Mouse (Mus musculus) E14TG2a.4 (cell line): ENCODE results near the gene Fgf12.

Experiments
- H3K27me3 ChIP-seq: 2 replicates; pipeline ENCODE4 v1.6.1; 2014; ENCODE audit warnings: low read length, control low read depth; ENCODE audit not compliant: insufficient read depth
- H3K36me3 ChIP-seq: 2 replicates; pipeline ENCODE4 v1.6.1; 2014; ENCODE audit warnings: low read length, control low read depth; ENCODE audit not compliant: insufficient read depth
- H3K4me1 ChIP-seq: replicated peaks from 2 replicates; pipeline ENCODE4 v1.6.1; 2014; ENCODE audit warnings: low read depth, low read length, control low read depth
- H3K4me3 ChIP-seq: replicated peaks from 2 replicates; pipeline ENCODE4 v1.5.1; 2014; ENCODE audit warnings: mild to moderate bottlenecking, low read length
- H3K9me3 ChIP-seq: 2 replicates; pipeline ENCODE4 v1.6.1; 2014; ENCODE audit warnings: low read length, control low read depth
- CTCF ChIP-seq: conservative IDR thresholded peaks from 2 replicates; pipeline ENCODE4 v1.5.1; 2014; ENCODE audit warnings: low read length
- NANOG ChIP-seq: IDR thresholded peaks from 2 replicates; pipeline ENCODE4 v1.6.1; 2014; ENCODE audit warnings: borderline replicate concordance, low read length, mixed read lengths
- POU5F1 ChIP-seq: IDR thresholded peaks from 2 replicates; pipeline ENCODE4 v1.6.1; 2014; ENCODE audit warnings: low read length, borderline replicate concordance

Gene Fgf12

GRCm38 (mm10) chr16:28752638-28753118 is at the start of gene Fgf12:
Fgf12 (minus strand) TSS chr16:28753068.
- Histone ChIP-seq H3K27me3 (peaks cover 25% of the 10 kb centered on the region), H3K4me1 (peaks cover 12% of the 10 kb centered on the region), H3K9me3 (no peaks in the 10 kb centered on the region), H3K4me3 (peak within 1 kb of the TSS; percentile 74), H3K36me3 (no peaks in the 10 kb centered on the region)
- TF ChIP-seq NANOG (no peak), CTCF (no peak), POU5F1 (no peak)

DNA sequence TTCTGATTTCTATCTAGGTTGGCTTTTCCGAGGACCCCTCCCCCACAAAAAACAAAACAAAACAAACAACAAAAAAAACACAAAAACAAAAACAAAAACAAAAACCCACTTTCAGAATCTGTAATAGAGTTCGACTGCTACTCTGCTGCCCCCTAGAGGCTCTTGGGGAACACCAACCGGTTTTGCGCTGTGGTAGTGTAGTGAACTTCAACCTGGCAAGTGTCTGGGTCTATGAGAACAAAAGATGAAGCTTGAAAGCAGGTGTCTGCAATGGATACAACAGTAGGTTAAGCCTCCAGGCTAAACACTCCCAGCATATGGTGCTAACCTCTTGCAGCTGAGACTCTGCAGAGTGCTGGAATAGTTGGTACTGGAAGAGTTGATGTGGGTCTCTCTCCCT is 40.2 kb upstream of the Fgf12 start:
- Histone ChIP-seq H3K27me3 (no peaks in the 10 kb centered on the region), H3K9me3 (peaks cover 3% of the 10 kb centered on the region; the same call in 1 of the 2 replicates), H3K4me3 (no peak overlapping the region), H3K4me1 (no peaks in the 10 kb centered on the region), H3K36me3 (no peaks in the 10 kb centered on the region)
- no peak for TF ChIP-seq POU5F1
- peak; percentile 71 for TF ChIP-seq CTCF

DNA sequence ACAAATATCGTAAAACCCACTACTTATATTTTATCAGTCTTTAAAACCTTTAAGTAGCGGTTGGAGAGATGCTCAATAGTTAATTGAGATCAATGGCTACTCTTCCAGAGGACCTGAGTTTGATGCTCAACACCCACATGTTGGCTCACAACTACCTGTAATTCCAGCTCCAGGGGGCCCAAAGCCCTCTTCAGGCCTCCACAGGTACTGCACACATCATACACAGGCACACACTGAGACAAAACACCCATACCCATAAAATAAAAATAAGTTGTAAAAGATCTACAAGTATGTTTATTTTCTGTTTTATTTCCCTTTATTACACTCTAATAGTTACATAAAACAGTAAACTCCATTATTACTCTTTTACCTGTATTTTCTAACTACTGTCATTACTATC is 17.4 kb upstream of the Fgf12 start:
- Histone ChIP-seq H3K4me1 (no peaks in the 10 kb centered on the region), H3K4me3 (no peak overlapping the region), H3K27me3 (no peaks in the 10 kb centered on the region), H3K36me3 (no peaks in the 10 kb centered on the region), H3K9me3 (no peaks in the 10 kb centered on the region)
- TF ChIP-seq CTCF, result peak; percentile 61
- TF ChIP-seq NANOG, result no peak

GRCm38 (mm10) chr16:28761417-28761976 is 8.6 kb upstream of the Fgf12 start:
- no peaks in the 10 kb centered on the region for H3K9me3 ChIP-seq
- H3K4me3 ChIP-seq, result no peak overlapping the region
- 0 out of 2 replicates have a peak, but pooled peaks cover 4% of the 10 kb centered on the region for H3K27me3 ChIP-seq
- no peaks in the 10 kb centered on the region for H3K4me1 ChIP-seq
- no peaks in the 10 kb centered on the region for H3K36me3 ChIP-seq
- TF ChIP-seq CTCF (no peak), NANOG (no peak), POU5F1 (no peak)

- Histone ChIP-seq H3K4me1 (peaks cover 12% of the 10 kb centered on the region), H3K9me3 (no peaks in the 10 kb centered on the region), H3K4me3 (peak overlapping the region; percentile 74), H3K36me3 (no peaks in the 10 kb centered on the region), H3K27me3 (peaks cover 25% of the 10 kb centered on the region)
- no peak for TF ChIP-seq POU5F1
- TF ChIP-seq NANOG, result no peak
- TF ChIP-seq CTCF, result no peak
Observed at GRCm38 (mm10) chr16:28753124-28753917, 453 bp upstream of the Fgf12 start.

DNA sequence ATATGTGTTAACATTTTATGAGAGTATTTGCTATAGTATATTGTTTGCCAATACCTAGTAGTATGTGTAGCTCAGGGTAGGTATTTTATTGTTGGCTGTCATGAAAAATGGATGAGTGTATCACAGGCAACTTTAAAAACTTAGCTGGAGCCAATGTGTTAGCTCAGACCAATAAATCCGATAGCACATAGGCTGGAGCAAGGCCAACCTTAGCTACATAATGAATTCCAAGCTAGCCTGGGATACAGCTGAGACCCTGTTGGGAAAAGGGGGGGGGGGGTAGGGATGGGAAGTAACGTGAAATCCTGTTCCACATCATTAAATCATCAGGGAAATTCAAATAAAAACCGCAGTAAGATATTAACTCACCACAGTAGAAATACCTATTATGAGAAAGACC is 18.4 kb downstream of the Fgf12 start:
- H3K9me3 ChIP-seq, result no peaks in the 10 kb centered on the region
- H3K27me3 ChIP-seq, result no peaks in the 10 kb centered on the region
- no peak overlapping the region for H3K4me3 ChIP-seq
- H3K4me1 ChIP-seq, result no peaks in the 10 kb centered on the region
- TF ChIP-seq CTCF (no peak), POU5F1 (no peak), NANOG (no peak)
- H3K36me3 ChIP-seq, result no peaks in the 10 kb centered on the region

- no peaks in the 10 kb centered on the region for H3K9me3 ChIP-seq
- H3K4me3 ChIP-seq, result no peak overlapping the region
- TF ChIP-seq POU5F1 (no peak), NANOG (no peak), CTCF (no peak)
Observed at GRCm38 (mm10) chr16:28726792-28727191, 26.1 kb downstream of the Fgf12 start.

DNA sequence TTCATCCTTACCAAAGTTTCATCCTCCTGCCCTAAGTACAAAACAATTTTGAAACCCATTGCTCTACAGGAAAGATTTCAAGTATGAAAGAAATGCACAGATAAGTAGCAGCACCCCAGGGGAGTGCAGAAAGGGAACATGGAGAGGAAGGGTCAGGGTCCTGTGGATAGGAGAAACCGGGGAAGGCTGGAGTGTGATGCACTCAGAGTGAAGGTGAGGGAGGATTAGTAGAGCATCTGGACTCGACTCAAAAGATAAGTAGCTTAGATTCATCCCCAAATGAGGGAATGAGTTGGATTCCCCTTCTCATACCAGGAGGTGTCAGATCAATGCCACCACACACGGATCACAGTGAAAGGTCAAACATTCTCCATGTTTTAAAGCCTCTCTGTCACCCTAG is 46.2 kb downstream of the Fgf12 start:
- Histone ChIP-seq H3K9me3 (no peaks in the 10 kb centered on the region), H3K27me3 (no peaks in the 10 kb centered on the region), H3K4me3 (no peak overlapping the region), H3K4me1 (no peaks in the 10 kb centered on the region), H3K36me3 (no peaks in the 10 kb centered on the region)
- TF ChIP-seq NANOG, result no peak
- no peak for TF ChIP-seq POU5F1
- TF ChIP-seq CTCF, result no peak

More at GRCm38 (mm10) chr16:28726792-28727191, 26.1 kb downstream of the Fgf12 start:
- no peaks in the 10 kb centered on the region for H3K27me3 ChIP-seq
- no peaks in the 10 kb centered on the region for H3K4me1 ChIP-seq
- no peaks in the 10 kb centered on the region for H3K36me3 ChIP-seq

DNA sequence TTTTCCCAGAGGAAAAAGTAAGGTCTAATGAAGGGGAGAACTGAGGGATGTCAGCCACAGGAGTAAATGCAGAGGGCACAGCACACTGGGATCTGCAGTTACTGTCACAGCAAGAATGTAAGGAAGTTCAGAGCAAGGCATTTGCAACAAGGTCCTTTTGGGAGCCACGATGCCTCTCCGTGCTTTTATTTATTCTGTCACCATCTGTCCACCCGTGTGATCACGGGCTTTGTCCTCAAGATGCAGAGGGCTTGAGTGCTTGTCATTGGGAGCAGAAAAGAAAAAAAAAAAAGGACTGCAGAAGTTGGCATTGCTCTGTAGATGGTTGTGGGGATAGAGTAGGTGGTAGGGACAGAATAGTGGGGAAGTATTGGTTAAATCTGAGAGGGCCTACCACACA is 52.5 kb downstream of the Fgf12 start:
- Histone ChIP-seq H3K36me3 (no peaks in the 10 kb centered on the region), H3K27me3 (no peaks in the 10 kb centered on the region), H3K9me3 (no peaks in the 10 kb centered on the region), H3K4me1 (no peaks in the 10 kb centered on the region), H3K4me3 (no peak overlapping the region)
- TF ChIP-seq NANOG (no peak), POU5F1 (no peak)
